Mouse (Mus musculus) limb, embryonic 11.5 days (tissue): ENCODE measurements around the gene Rora. TPM values are rescaled to one million over a fixed set of nuclear protein-coding genes. Genes with fewer than 3 reads are reported as not detected.

Source experiments
- ATAC-seq: fragments of 200-750 bp; cut with Nextera tagmentation; 2 replicates; pipeline ENCODE4 v1.8.0; 2017; ENCODE audit warnings: low read depth; ENCODE audit not compliant: insufficient number of reproducible peaks, low FRiP score, low TSS enrichment
- DNase-seq: peaks from one replicate; pipeline ENCODE4 v3.0.0-alpha.2; 2015; ENCODE audit warnings: low spot score
- H3K27ac ChIP-seq: fragments of 300-500 bp; sonication (generic); replicated peaks from 2 replicates; pipeline ENCODE4 v1.5.1; 2014; ENCODE audit warnings: low read depth, mild to moderate bottlenecking, low read length
- H3K27me3 ChIP-seq: fragments of 300-500 bp; sonication (generic); 2 replicates; pipeline ENCODE4 v1.6.1; 2014; ENCODE audit warnings: mild to moderate bottlenecking, low read length, mixed read lengths; ENCODE audit not compliant: control insufficient read depth, insufficient read depth
- H3K36me3 ChIP-seq: fragments of 300-500 bp; sonication (generic); 2 replicates; pipeline ENCODE4 v1.6.1; 2014; ENCODE audit warnings: mild to moderate bottlenecking, low read length, moderate library complexity, mixed read lengths; ENCODE audit not compliant: control insufficient read depth, insufficient read depth
- H3K4me1 ChIP-seq: fragments of 300-500 bp; sonication (generic); 2 replicates; pipeline ENCODE4 v1.6.1; 2014; ENCODE audit warnings: low read length, mixed read lengths; ENCODE audit not compliant: control insufficient read depth, insufficient read depth
- H3K4me2 ChIP-seq: fragments of 300-500 bp; sonication (generic); 2 replicates; pipeline ENCODE4 v1.6.1; 2014; ENCODE audit warnings: low read depth, mild to moderate bottlenecking, moderate library complexity; ENCODE audit not compliant: severe bottlenecking
- H3K4me3 ChIP-seq: fragments of 300-500 bp; sonication (generic); 2 replicates; pipeline ENCODE4 v1.5.1; 2014; ENCODE audit warnings: low read depth, low read length
- H3K9ac ChIP-seq: fragments of 300-500 bp; sonication (generic); 2 replicates; pipeline ENCODE4 v1.6.1; 2014; ENCODE audit warnings: mild to moderate bottlenecking, low read length
- H3K9me3 ChIP-seq: fragments of 300-500 bp; sonication (generic); 2 replicates; pipeline ENCODE4 v1.6.1; 2016; ENCODE audit warnings: low read length; ENCODE audit not compliant: control insufficient read depth
- WGBS: fragments of 180-500 bp; shearing (Covaris S2); extraction: QIAGEN DNeasy Blood & Tissue Kit; methylation state at CpG from one replicate; pipeline ENCODE4 v1.1.7; 2014; 5-methylcytosine and 5-hydroxymethylcytosine counted together
- polyA plus RNA-seq: library from polyadenylated mRNA; unstranded; fragments of >200 nt; fragmentation: Nextera tagmentation; extraction: Ambion mirVana; gene quantifications from 2 replicates; pipeline ENCODE4 v1.2.1, GENCODE M21; 2014

Gene Rora
- polyA plus RNA-seq, 1 experiment from 2014 or later = 3.1 TPM

GRCm38 (mm10) chr9:69357834-69358233 lies 704.2 kb downstream of the Rora start:
- Histone ChIP-seq H3K4me1 (no peaks in the 10 kb centered on the region), H3K36me3 (no peaks in the 10 kb centered on the region), H3K4me3 (no peak overlapping the region), H3K27ac (no peak overlapping the region), H3K4me2 (no peak overlapping the region), H3K9me3 (no peaks in the 10 kb centered on the region), H3K27me3 (peaks cover 2% of the 10 kb centered on the region; the same call in 1 of the 2 replicates), H3K9ac (no peak overlapping the region)
- ATAC-seq (no peak), DNase-seq (peak; percentile 77)
- WGBS = 40% methylated on average over 3 of the region's 3 CpGs

- 73% methylated on average over 6 of the region's 6 CpGs for WGBS
- ATAC-seq (no peak), DNase-seq (no peak)
- Histone ChIP-seq H3K4me1 (no peaks in the 10 kb centered on the region), H3K27me3 (0 out of 2 replicates have a peak, but pooled peaks cover 2% of the 10 kb centered on the region), H3K27ac (no peak overlapping the region), H3K4me3 (no peak overlapping the region), H3K4me2 (no peak overlapping the region), H3K36me3 (no peaks in the 10 kb centered on the region), H3K9ac (no peak overlapping the region), H3K9me3 (no peaks in the 10 kb centered on the region)
These were observed 705.2 kb downstream of the Rora start for GRCm38 (mm10) chr9:69358797-69359196.

- Histone ChIP-seq H3K27me3 (no peaks in the 10 kb centered on the region), H3K4me1 (no peaks in the 10 kb centered on the region), H3K4me2 (no peak overlapping the region), H3K27ac (no peak overlapping the region), H3K4me3 (no peak overlapping the region), H3K9ac (no peak overlapping the region), H3K9me3 (no peaks in the 10 kb centered on the region), H3K36me3 (no peaks in the 10 kb centered on the region)
- ATAC-seq (no peak), DNase-seq (no peak)
- WGBS = 86% methylated on average over 8 of the region's 8 CpGs
These were observed 708.4 kb downstream of the Rora start for GRCm38 (mm10) chr9:69361951-69362445.

GRCm38 (mm10) chr9:69362766-69363165 lies 709.2 kb downstream of the Rora start:
- Histone ChIP-seq H3K27ac (no peak overlapping the region), H3K27me3 (no peaks in the 10 kb centered on the region), H3K9me3 (no peaks in the 10 kb centered on the region), H3K9ac (no peak overlapping the region), H3K4me3 (no peak overlapping the region), H3K4me2 (no peak overlapping the region), H3K4me1 (no peaks in the 10 kb centered on the region), H3K36me3 (no peaks in the 10 kb centered on the region)
- DNase-seq (no peak), ATAC-seq (no peak)
- WGBS = 25% methylated on average over 4 of the region's 4 CpGs

- H3K4me1 ChIP-seq = no peaks in the 10 kb centered on the region
- no peaks in the 10 kb centered on the region for H3K9me3 ChIP-seq
- DNase-seq (no peak), ATAC-seq (no peak)
- no peak overlapping the region for H3K4me3 ChIP-seq
- H3K36me3 ChIP-seq = no peaks in the 10 kb centered on the region
- no peaks in the 10 kb centered on the region for H3K27me3 ChIP-seq
- peak overlapping the region; percentile 7; the same call in 1 of the 2 replicates for H3K4me2 ChIP-seq
- 68% methylated on average over 16 of the region's 16 CpGs for WGBS
- H3K9ac ChIP-seq = no peak overlapping the region
- no peak overlapping the region for H3K27ac ChIP-seq
These were observed 710.5 kb downstream of the Rora start for GRCm38 (mm10) chr9:69364117-69364516.

GRCm38 (mm10) chr9:69367055-69367454 lies 713.5 kb downstream of the Rora start:
- H3K9me3 ChIP-seq = no peaks in the 10 kb centered on the region
- H3K27me3 ChIP-seq = no peaks in the 10 kb centered on the region
- 89% methylated on average over 4 of the region's 4 CpGs for WGBS
- H3K36me3 ChIP-seq = no peaks in the 10 kb centered on the region
- H3K27ac ChIP-seq = no peak overlapping the region
- DNase-seq = no peak
- H3K4me3 ChIP-seq = no peak overlapping the region
- H3K4me1 ChIP-seq = no peaks in the 10 kb centered on the region
- ATAC-seq = no peak
- no peak overlapping the region for H3K9ac ChIP-seq
- no peak overlapping the region for H3K4me2 ChIP-seq

- Histone ChIP-seq H3K9ac (no peak overlapping the region), H3K4me2 (no peak overlapping the region)
- 72% methylated on average over 8 of the region's 8 CpGs for WGBS
These were observed 714.5 kb downstream of the Rora start for GRCm38 (mm10) chr9:69368071-69368470.

GRCm38 (mm10) chr9:69371046-69371724 lies 717.6 kb downstream of the Rora start:
- no peaks in the 10 kb centered on the region for H3K4me1 ChIP-seq
- H3K27ac ChIP-seq = no peak overlapping the region
- H3K4me3 ChIP-seq = no peak overlapping the region
- DNase-seq (no peak), ATAC-seq (no peak)
- H3K9me3 ChIP-seq = no peaks in the 10 kb centered on the region
- H3K36me3 ChIP-seq = no peaks in the 10 kb centered on the region
- H3K9ac ChIP-seq = no peak overlapping the region
- H3K27me3 ChIP-seq = no peaks in the 10 kb centered on the region
- 87% methylated on average over 11 of the region's 11 CpGs for WGBS
- H3K4me2 ChIP-seq = no peak overlapping the region

More at GRCm38 (mm10) chr9:69368071-69368470, 714.5 kb downstream of the Rora start:
- no peaks in the 10 kb centered on the region for H3K9me3 ChIP-seq
- no peaks in the 10 kb centered on the region for H3K36me3 ChIP-seq
- H3K27me3 ChIP-seq = no peaks in the 10 kb centered on the region
- no peaks in the 10 kb centered on the region for H3K4me1 ChIP-seq
- peak; percentile 78 for DNase-seq
- no peak for ATAC-seq
- H3K4me3 ChIP-seq = no peak overlapping the region
- H3K27ac ChIP-seq = no peak overlapping the region
